In genomic region chr19:7083035-7083794, GRCm38 (mm10) we compare ENCODE assay signal across 12 mouse cellular contexts. TPM values are rescaled to one million over a fixed set of nuclear protein-coding genes. Genes with fewer than 3 reads are reported as not detected.
A peak's percentile ranks its signal among the peaks of the same experiment; 100 is the strongest.
DNase-seq lines count a peak whose midpoint lies in the region; ATAC-seq lines count a peak whose summit lies in the region.
"Had no signal": no experiment of that assay in that cellular context is flagged by ENCODE, and none has a peak within 500 bp of the region (broad histone marks: within the 10 kb centered on the region; RNA-seq: fewer than 3 reads in every experiment).

No protein-coding gene starts in this region.

- no peak overlapping the region for H3K4me3 ChIP-seq in heart, embryonic 15.5 days
- H3K4me3 ChIP-seq in embryonic facial prominence, embryonic 12.5 days = no peak overlapping the region
- H3K4me3 ChIP-seq in hindbrain, embryonic 11.5 days (ENCODE audit: low read depth, low read length) = no peak overlapping the region
- H3K4me3 ChIP-seq in midbrain, embryonic 16.5 days (ENCODE audit: low read depth, low read length) = no peak overlapping the region

- H3K9me3 ChIP-seq in heart, embryonic 15.5 days (replicated peaks) = no peaks in the 10 kb centered on the region
- no peaks in the 10 kb centered on the region for H3K9me3 ChIP-seq in embryonic facial prominence, embryonic 12.5 days
- no peaks in the 10 kb centered on the region for H3K9me3 ChIP-seq in hindbrain, embryonic 11.5 days (ENCODE audit: control insufficient read depth, low read length)
- H3K9me3 ChIP-seq in midbrain, embryonic 16.5 days (replicated peaks; ENCODE audit: control insufficient read depth, low read length, poor library complexity, severe bottlenecking) = no peaks in the 10 kb centered on the region

- H3K9ac ChIP-seq in heart, embryonic 15.5 days = no peak overlapping the region
- H3K9ac ChIP-seq in embryonic facial prominence, embryonic 12.5 days = no peak overlapping the region
- H3K9ac ChIP-seq in hindbrain, embryonic 11.5 days (ENCODE audit: low read depth, low read length) = no peak overlapping the region
- no peak overlapping the region for H3K9ac ChIP-seq in midbrain, embryonic 16.5 days (ENCODE audit: low read depth, low read length)

- peaks cover 16% of the 10 kb centered on the region; the same call in 1 of the 2 replicates for H3K27me3 ChIP-seq in heart, embryonic 15.5 days
- peaks cover 5% of the 10 kb centered on the region for H3K27me3 ChIP-seq in embryonic facial prominence, embryonic 12.5 days
- peaks cover 9% of the 10 kb centered on the region; the same call in 1 of the 2 replicates for H3K27me3 ChIP-seq in hindbrain, embryonic 11.5 days (ENCODE audit: control insufficient read depth, insufficient read depth, low read length)
- H3K27me3 ChIP-seq in midbrain, embryonic 16.5 days (ENCODE audit: control insufficient read depth, insufficient read depth, low read depth, low read length) = peaks cover 2% of the 10 kb centered on the region

- peak; percentile 10; the same call in 1 of the 2 replicates for ATAC-seq in heart, embryonic 15.5 days (replicated peaks; ENCODE audit: insufficient number of reproducible peaks, insufficient read depth, low FRiP score, low read depth)
- peak; percentile 23; the same call in 1 of the 2 replicates for ATAC-seq in embryonic facial prominence, embryonic 12.5 days (ENCODE audit: insufficient number of reproducible peaks, insufficient read depth, low FRiP score, low TSS enrichment)
- ATAC-seq in hindbrain, embryonic 11.5 days (ENCODE audit: low FRiP score) = peak; percentile 34; the same call in 1 of the 2 replicates
- peak; percentile 54 for ATAC-seq in midbrain, embryonic 16.5 days
- no peak for ATAC-seq in erythroid progenitor cell, adult 5-6 weeks (replicated peaks; ENCODE audit: low FRiP score, poor library complexity, severe bottlenecking)
- ATAC-seq: CD4-positive, CD25-positive, alpha-beta regulatory T cell, adult 4 months; lung, postnatal 0 days had no signal

- no peak for DNase-seq in heart, postnatal 14 days
- no peak for DNase-seq in hindbrain, embryonic 11.5 days (ENCODE audit: low spot score)
- DNase-seq in gastrocnemius, postnatal 4 days (ENCODE audit: low spot score in 2 of 2) = no peak
- DNase-seq in kidney, adult 8-10 months = no peak
- DNase-seq: heart, postnatal 4 days; layer of hippocampus, postnatal 36 days had no signal

- H3K36me3 ChIP-seq in heart, embryonic 15.5 days = no peaks in the 10 kb centered on the region
- H3K36me3 ChIP-seq in embryonic facial prominence, embryonic 12.5 days = no peaks in the 10 kb centered on the region
- no peaks in the 10 kb centered on the region for H3K36me3 ChIP-seq in hindbrain, embryonic 11.5 days (ENCODE audit: control insufficient read depth, insufficient read depth, low read length)
- H3K36me3 ChIP-seq in midbrain, embryonic 16.5 days (ENCODE audit: control insufficient read depth, insufficient read depth, low read length) = no peaks in the 10 kb centered on the region

- WGBS in heart, embryonic 15.5 days = 45% methylated on average over 14 of the region's 14 CpGs
- WGBS in embryonic facial prominence, embryonic 12.5 days = 20% methylated on average over 14 of the region's 14 CpGs
- 31% methylated on average over 14 of the region's 14 CpGs for WGBS in hindbrain, embryonic 11.5 days
- WGBS in midbrain, embryonic 16.5 days = 13% methylated on average over 14 of the region's 14 CpGs

- H3K27ac ChIP-seq in heart, embryonic 15.5 days = no peak overlapping the region
- H3K27ac ChIP-seq in embryonic facial prominence, embryonic 12.5 days = 0 out of 2 replicates have a peak overlapping the region, but pooled peaks have one; percentile 14
- no peak overlapping the region for H3K27ac ChIP-seq in hindbrain, embryonic 11.5 days (ENCODE audit: low read depth, low read length)
- H3K27ac ChIP-seq in midbrain, embryonic 16.5 days (ENCODE audit: low read length) = peak overlapping the region; percentile 63; the same call in 1 of the 2 replicates

- intact Hi-C loops in heart, postnatal 14 days (cut with DNase I) = no loop called here

- H3K4me1 ChIP-seq in heart, embryonic 15.5 days (replicated peaks) = peaks cover 20% of the 10 kb centered on the region
- peaks cover 17% of the 10 kb centered on the region for H3K4me1 ChIP-seq in embryonic facial prominence, embryonic 12.5 days
- no peaks in the 10 kb centered on the region; the same call in none of the 2 replicates for H3K4me1 ChIP-seq in hindbrain, embryonic 11.5 days (replicated peaks; ENCODE audit: control insufficient read depth, insufficient read depth, low read length)
- H3K4me1 ChIP-seq in midbrain, embryonic 16.5 days (ENCODE audit: control insufficient read depth, insufficient read depth, low read length) = peaks cover 28% of the 10 kb centered on the region

- no peak overlapping the region for H3K4me2 ChIP-seq in heart, embryonic 15.5 days
- H3K4me2 ChIP-seq in embryonic facial prominence, embryonic 12.5 days (replicated peaks) = no peak overlapping the region
- no peak overlapping the region for H3K4me2 ChIP-seq in hindbrain, embryonic 11.5 days (replicated peaks; ENCODE audit: low read depth, low read length)
- no peak overlapping the region for H3K4me2 ChIP-seq in midbrain, embryonic 16.5 days (ENCODE audit: low read length)

RNA-seq across cellular contexts. Expression of gene Flrt1, which starts 22.3 kb away (rescaled TPM):
- 1.3 and 2.5 TPM in 2 replicates for polyA plus RNA-seq in heart, embryonic 15.5 days (2015; fragmentation: Nextera tagmentation; extraction: Ambion mirVana)
- 1 to 10 TPM in 1 of 2 experiments, under 1 TPM in 1; 0.98 to 1.0 TPM for total RNA-seq in heart, postnatal 14 days (2021)
- polyA plus RNA-seq in embryonic facial prominence, embryonic 12.5 days (2016; fragmentation: Nextera tagmentation; extraction: Ambion mirVana) = 6.6 and 6.8 TPM in 2 replicates
- polyA plus RNA-seq in hindbrain, embryonic 11.5 days (2014; fragmentation: Nextera tagmentation; extraction: Ambion mirVana) = 4.6 and 5.6 TPM in 2 replicates
- 11.6 and 12.0 TPM in 2 replicates for polyA plus RNA-seq in midbrain, embryonic 16.5 days (2015; fragmentation: Nextera tagmentation; extraction: Ambion mirVana)
- not detected in 2 replicates for total RNA-seq in erythroid progenitor cell, adult 5-6 weeks (2015; ENCODE audit: low replicate concordance)
- total RNA-seq in erythroid progenitor cell, adult 5-6 weeks (2017; ENCODE audit: low replicate concordance) = not detected in 2 replicates
- total RNA-seq in gastrocnemius, postnatal 4 days (2021) = 1 to 10 TPM in 1 of 2 experiments, under 1 TPM in 1; 0.91 to 1.4 TPM

RNA-seq across cellular contexts. Expression of gene Macrod1, which starts 26.6 kb away (rescaled TPM):
- polyA plus RNA-seq in heart, embryonic 15.5 days (2015; fragmentation: Nextera tagmentation; extraction: Ambion mirVana) = 49.1 and 57.6 TPM in 2 replicates
- total RNA-seq in heart, postnatal 14 days (2021) = 100 to 1,000 TPM; 181 to 186 TPM
- 11.3 and 12.2 TPM in 2 replicates for polyA plus RNA-seq in embryonic facial prominence, embryonic 12.5 days (2016; fragmentation: Nextera tagmentation; extraction: Ambion mirVana)
- polyA plus RNA-seq in hindbrain, embryonic 11.5 days (2014; fragmentation: Nextera tagmentation; extraction: Ambion mirVana) = 2.8 and 3.1 TPM in 2 replicates
- polyA plus RNA-seq in midbrain, embryonic 16.5 days (2015; fragmentation: Nextera tagmentation; extraction: Ambion mirVana) = 4.4 and 5.9 TPM in 2 replicates
- total RNA-seq in erythroid progenitor cell, adult 5-6 weeks (2015; ENCODE audit: low replicate concordance) = not detected in 2 replicates
- 0.53 and 1.2 TPM in 2 replicates for total RNA-seq in erythroid progenitor cell, adult 5-6 weeks (2017; ENCODE audit: low replicate concordance)
- 100 to 1,000 TPM; 233 to 237 TPM for total RNA-seq in gastrocnemius, postnatal 4 days (2021)

RNA-seq across cellular contexts. Expression of gene Stip1, which starts 43.4 kb away (rescaled TPM):
- 168 and 203 TPM in 2 replicates for polyA plus RNA-seq in heart, embryonic 15.5 days (2015; fragmentation: Nextera tagmentation; extraction: Ambion mirVana)
- total RNA-seq in heart, postnatal 14 days (2021) = 100 to 1,000 TPM in 1 of 2 experiments, 10 to 100 TPM in 1; 84.1 to 107 TPM
- polyA plus RNA-seq in embryonic facial prominence, embryonic 12.5 days (2016; fragmentation: Nextera tagmentation; extraction: Ambion mirVana) = 273 and 275 TPM in 2 replicates
- 376 and 390 TPM in 2 replicates for polyA plus RNA-seq in hindbrain, embryonic 11.5 days (2014; fragmentation: Nextera tagmentation; extraction: Ambion mirVana)
- polyA plus RNA-seq in midbrain, embryonic 16.5 days (2015; fragmentation: Nextera tagmentation; extraction: Ambion mirVana) = 204 and 211 TPM in 2 replicates
- 59.5 and 78.6 TPM in 2 replicates for total RNA-seq in erythroid progenitor cell, adult 5-6 weeks (2015; ENCODE audit: low replicate concordance)
- 48.1 and 60.8 TPM in 2 replicates for total RNA-seq in erythroid progenitor cell, adult 5-6 weeks (2017; ENCODE audit: low replicate concordance)
- 100 to 1,000 TPM; 122 to 129 TPM for total RNA-seq in gastrocnemius, postnatal 4 days (2021)

Comparison
In these comparisons a context has a peak if more than half of its experiments do, and no peak if none do; other contexts are left out.
1. H3K27ac ChIP-seq: peak in embryonic facial prominence, embryonic 12.5 days (single experiment) and midbrain, embryonic 16.5 days (single experiment); none in heart, embryonic 15.5 days (single experiment) and hindbrain, embryonic 11.5 days (single experiment).